Mouse (Mus musculus): Measurements from ENCODE around the gene Htt.

GRCm38 (mm10) chr5:34932458-34932806, 170.9 kb downstream of the Htt start:
- TF ChIP-seq POLR2A (IDR thresholded peaks at IDR 0.05; ENCODE audit: insufficient read depth, low read length) (no peak), EP300 (IDR thresholded peaks at IDR 0.05; ENCODE audit: insufficient read depth, low read depth, low read length) (no peak)
